Mouse (Mus musculus) left cerebral cortex, adult 9 months (tissue): ENCODE measurements around the gene Gabbr2.
A peak's percentile ranks its signal among the peaks of the same experiment; 100 is the strongest.
"Not testable (repeated sequence)": the region's sequence is repeated elsewhere in the genome, so short reads cannot be mapped to it uniquely, and the experiment has no call there.

Source experiments
- DNase-seq, 2 experiments: peaks; one replicate each; pipeline ENCODE4 v3.0.0; 2022; ENCODE audit warnings: low spot score in 2 of 2

Gene Gabbr2

DNA sequence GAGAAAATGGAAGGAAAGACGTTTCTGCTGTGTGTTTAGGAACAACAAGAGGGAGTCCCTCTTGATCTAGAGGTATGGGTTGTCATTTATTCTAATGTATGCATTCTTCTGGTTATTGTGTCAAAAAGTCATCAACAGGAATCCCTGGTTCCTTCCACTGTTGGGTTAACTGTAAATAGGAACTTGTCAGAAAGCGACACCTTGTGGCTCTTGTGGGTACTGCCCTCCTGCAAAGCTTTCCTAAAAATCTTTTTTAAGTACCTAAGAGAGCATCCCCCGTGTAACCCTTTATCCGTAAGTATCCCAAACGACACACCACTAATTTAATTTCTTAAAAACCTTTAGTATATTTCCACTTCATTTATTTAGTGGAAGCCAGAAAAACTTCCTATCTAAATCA lies 334.6 kb downstream of the Gabbr2 start:
- DNase-seq, result peak in 1 of 2 experiments; percentile 78

DNA sequence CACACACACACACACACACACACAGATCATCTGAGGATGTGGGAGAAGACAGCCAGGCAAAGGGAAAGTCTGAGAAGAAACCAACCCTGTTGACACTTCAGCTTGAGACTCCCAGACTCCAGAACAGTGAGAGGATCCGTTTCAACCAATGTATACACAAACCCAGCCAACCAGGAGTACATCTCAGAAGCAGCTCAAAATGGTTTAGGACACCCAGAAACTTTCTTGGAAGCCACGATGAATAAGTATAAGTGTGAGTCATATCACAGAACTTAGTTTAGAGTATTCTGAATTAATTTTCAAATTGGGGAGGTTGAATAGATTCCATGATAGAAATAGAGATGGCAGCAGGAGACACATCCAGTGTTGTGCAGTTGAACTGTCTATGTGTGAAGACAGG lies 335.7 kb downstream of the Gabbr2 start:
- DNase-seq, result no peak

DNA sequence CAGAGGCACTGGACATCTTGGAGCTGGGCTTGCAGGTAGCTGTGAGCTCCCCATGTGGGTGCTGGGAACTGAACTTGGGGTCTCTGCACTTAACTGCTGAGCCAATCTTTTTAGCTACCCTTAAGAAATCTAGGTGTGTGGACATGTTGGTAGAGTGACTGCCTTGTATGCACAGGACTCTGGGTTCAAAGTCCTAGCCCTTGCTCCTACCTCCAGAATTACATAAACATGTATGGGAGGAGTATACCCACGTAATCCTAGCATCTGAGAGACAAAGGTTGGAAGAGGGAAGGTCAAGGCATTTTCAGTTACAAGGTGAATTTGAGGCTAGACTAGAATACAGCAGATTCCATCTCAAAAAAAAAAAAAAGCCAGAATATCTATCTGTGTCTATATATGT lies 336.4 kb downstream of the Gabbr2 start:
- no peak for DNase-seq

DNA sequence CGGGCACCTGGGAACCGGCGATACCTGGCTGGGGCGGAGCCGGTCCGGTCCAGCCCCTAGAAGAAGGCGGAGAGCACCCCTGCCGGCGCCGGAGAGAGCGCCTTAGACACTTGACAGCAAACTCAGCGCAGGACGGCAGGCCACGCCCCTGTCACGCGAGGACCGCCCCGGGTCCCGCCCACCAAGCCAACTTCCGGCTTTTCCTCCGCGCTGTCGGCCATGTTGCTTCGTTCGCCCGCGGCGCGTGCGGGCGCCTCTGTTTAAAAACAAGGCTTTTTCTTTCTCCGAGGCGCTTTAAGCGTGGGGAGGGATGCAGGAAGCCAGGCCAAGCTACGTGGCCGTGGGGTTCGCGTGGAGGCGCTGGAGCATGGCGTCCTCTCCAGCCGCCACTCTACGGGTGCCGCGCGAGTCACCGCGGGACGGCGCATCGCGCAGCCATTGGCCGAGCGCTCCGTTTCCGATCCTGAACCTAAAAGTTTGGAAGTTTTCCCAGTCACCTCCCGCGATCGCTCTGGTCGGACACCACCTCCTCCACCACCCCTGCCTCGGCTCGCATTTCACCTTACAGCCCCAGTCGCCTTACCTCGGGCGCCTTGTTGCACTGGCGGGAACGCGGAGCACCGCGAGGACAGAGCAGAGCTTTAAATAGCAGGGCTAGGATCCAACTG lies 341.5 kb downstream of the Gabbr2 start, which contains the start of gene Tbc1d2:
Gene Tbc1d2, minus strand, starts transcription at position 124 of the 668 bp plus-strand sequence.
- peak; percentile 67 to 92 for DNase-seq

DNA sequence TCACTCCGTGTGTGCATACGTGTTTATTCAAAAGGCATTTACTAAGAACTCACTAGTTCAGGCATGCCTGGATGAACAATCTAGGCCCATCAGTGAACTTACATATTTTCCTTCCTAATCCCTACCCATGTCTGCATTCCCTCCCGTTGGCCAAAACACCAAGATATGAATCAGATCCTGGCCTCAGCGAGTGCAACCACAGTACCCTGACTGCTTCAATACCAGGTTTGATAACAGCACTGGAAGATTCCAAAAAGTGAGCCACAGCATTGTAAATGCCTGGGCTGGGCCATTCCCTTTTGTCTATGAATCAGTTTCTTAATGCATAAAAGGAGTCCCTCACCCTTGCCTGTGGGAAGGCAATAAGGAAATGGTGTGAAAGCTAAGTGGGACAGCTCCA lies 342.5 kb downstream of the Gabbr2 start:
- no peak for DNase-seq

DNA sequence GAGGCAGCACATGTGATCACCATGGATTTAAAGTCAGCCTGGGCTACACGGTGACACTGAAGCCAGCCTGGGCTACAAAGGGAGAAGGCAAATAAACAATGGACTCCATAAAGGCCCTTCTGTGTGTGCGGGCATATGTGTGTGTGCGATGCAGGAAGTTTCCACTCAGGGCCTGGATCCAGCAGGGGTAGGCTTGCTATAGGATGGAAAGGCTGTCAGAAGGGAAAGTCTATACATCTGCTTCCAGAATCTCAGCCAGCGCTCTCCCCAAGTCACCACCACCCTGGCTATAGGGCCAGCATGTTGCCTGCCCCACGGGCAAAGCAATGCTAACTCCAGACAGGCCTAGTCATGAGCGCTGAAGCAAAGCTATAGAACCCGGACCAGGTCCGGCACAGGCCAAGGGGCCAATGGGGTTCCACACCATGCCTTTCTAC lies 348.0 kb downstream of the Gabbr2 start:
- DNase-seq, result no peak

DNA sequence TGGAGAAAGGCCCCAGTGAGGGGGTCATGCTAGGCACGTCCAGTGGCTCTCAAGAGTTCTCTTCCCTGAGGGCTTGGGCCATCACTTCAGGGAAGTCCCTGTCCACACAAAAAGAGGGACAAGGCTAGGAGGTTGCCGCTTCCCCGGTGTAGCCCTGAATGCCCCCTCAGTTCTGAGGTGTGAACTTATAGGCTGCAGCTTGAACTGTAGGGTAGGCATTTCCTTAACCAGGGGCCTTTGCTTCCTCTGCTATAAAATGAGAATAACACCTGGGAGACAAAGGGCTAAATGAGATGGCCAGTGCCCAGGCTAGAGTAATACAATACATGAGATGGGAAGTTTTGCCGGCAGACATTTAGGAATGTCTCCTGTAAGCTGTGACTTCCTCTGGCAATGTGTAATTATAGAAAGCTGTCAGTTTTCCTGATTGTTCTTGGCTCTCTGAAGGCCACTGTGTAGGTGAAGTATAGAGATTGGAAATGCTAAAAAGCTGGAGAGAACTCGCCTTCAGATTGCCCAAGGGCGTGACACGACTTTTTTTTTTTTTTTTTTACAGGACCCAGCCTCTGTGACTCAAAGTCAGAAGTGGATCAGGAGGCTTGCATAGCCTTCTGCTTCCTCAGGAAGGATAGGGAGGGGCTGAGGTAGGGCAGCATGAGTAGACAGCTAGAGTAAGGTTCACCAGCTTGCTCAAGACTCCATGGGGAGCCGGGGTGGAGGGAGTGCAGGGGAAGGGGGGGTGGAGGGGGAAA lies 348.6 kb downstream of the Gabbr2 start:
- DNase-seq, result no peak

DNA sequence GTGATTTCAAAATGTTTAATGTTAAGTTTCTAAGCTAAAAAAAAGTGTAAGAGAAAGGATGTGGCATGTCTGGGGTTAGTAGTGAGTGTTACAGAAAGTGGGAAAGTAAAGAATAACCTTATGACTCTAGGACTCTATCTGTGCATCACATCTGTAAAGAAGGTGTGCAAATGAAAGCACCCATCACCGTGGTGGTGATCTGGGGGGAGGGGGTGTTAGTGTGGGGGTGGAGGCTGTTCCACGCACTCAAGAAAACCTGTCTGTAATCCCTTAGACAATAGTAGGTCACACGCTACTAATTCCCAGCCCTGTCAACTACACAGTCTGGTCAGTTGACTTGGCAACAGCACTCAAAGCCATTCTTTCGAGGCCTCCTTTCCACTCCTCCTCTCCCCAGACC lies 350.4 kb downstream of the Gabbr2 start:
- DNase-seq, result no peak

DNA sequence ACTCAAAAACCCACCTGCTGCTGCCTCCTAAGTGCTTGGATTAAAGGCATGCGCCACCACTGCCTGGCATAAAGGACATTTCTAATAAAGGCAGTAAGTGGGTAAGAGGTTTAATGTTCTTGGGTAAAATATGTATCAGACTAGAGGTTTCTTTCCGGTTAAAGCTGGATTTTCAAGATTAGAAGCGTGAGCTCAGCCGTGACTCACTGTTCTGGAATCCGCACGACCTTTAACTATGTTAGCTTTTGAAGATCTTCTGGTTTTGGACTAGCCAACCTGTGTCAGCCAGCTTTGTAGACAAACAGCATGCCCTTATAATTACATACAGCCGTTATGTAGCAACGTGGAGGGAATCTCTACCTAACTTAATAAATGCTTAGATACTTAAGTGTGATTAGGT lies 351.8 kb downstream of the Gabbr2 start:
- no peak for DNase-seq

DNA sequence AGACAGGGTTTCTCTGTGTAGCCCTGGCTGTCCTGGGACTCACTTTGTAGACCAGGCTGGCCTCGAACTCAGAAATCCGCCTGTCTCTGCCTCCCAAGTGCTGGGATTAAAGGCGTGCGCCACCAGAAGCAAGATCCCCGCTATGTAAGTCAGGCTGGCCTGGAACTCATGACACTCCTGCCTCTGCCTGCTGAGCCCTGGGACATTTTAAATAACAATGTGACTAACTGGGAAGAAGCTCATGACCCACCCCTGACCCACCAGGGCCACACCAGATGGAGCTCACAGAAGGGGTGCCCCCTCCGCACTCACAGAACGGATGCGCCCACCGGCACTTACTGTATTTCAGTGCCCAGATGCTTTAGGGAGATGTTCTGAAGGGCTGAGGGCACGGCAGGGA lies 354.4 kb downstream of the Gabbr2 start:
- not testable (repeated sequence) for DNase-seq

DNA sequence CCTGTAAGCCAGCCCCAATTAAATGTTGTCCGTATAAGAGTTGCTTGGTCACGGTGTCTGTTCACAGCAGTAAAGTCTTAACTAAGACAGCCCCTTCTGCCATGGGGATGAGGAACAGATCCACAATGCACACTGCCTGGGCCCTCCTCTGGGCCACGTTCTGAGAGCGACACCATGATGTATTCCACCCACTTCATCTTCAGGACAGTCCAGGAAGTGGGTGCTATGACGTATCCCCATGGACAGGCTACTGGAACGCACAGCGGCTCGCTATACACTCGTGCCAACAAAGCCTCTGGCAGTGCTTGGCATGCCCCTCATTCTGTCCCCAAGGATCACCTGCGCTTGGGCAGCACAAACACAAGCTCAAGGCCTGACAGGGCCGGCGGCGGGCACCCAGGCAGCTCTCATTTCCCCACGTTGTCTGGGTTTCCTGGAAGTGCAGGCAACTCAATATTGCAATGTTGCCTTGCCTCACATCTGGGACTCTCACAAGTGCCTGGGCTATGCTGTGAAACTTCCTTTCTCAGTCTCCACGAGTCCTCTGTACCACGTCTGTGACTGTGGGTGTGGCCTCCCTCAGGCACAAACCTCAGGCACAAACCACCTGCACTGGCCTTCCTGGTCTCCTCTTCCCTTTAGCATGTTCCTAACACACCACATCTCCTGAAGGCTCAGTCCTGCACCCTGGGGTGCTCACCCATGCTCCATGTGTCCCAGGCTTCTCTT lies 355.8 kb downstream of the Gabbr2 start:
- no peak for DNase-seq

DNA sequence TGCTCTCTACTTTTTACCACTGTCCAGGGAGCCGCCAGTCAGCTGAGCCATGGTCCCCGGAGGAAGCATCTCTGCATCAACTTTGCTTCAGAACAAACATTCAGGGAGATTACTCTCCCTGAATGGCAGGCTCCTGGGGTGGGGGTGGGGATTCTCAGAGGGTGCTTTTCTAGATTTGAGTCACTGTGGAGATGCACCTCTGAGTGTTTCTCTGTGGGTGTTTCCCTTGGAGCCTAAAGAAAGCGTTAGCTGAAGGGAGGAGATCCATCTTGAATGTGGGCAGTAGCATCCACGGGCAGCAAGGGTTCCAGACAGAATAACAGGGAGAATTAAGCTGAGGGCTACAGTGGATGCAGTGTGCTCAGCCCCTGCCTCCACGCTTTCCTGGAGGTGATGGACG lies 356.8 kb downstream of the Gabbr2 start:
- DNase-seq, result no peak

DNA sequence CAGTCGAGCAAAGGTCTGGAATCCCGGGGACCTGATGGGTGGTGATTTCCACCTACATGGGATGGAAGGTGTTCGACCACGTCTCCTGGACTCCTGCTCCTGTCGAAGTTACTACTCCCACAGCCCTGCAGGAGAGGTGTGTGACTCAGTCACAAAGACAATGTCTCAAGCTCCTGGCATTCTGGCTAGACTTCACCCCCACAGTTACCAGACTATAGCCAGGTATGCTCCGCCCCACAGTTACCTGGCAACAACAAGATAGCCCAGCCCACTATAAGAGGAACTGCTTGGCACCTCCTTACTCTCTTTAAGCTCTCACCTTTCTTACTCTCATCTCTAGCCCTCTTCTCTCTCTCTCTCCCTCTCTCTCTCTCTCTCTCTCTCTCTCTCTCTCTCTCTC lies 358.1 kb downstream of the Gabbr2 start:
- DNase-seq, result not testable (repeated sequence)

DNA sequence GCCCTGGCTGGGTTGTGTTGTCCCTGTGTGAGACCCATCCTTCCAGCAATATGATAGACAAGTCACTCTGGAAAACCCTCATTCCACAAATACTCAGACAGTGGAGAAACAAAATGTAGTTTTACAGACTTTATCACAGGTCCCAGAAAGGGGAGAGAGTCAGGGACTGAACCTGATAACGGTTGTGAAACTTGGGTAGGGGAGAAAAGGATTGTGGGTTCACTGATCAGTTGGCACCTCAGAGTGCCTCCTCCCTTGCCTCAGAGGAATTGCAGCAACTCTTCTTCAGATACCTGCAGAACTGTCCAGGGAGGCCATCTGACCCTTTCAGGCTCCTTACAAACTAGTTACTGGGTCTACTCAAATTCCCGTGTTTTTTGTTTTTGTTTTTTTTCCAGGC lies 359.2 kb downstream of the Gabbr2 start:
- no peak for DNase-seq

DNA sequence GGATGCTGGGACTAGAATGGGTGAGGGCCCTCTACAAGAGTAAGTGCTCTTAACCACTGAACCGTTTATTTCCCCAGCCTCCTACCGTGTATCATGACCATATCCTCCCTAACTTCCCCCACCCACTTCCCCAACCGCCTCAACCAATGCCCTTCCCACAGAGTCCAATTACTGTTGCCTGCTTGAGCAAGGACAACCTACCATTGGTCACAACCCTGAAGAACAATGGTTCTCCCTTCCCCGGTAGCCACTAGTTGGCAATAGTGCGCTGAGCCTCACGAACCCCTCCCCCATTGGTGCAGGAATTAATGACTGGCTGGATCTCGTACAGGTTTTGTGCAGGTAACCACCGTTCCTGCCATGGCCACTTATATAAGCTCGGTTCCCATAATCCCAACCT lies 361.3 kb downstream of the Gabbr2 start:
- DNase-seq, result no peak

DNA sequence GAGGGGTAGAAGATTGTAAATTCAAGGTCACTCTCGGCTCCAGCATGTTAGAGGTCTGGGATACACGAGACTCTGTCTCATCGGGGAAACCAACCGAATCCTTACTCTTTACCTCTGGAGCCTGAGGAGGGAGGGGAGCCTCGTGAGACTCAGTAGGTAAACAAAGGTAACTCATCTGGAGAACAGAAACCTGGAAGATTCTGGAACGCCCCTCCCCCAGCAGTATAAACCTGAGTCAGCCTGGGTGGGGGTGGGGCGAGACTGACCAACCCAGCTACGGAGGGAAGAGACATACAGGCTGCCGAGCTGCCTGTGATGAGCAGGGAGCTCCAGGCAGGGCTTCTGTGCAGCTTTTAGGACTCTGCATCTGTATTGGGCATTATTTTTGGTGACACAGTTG lies 362.8 kb downstream of the Gabbr2 start:
- DNase-seq, result no peak

DNA sequence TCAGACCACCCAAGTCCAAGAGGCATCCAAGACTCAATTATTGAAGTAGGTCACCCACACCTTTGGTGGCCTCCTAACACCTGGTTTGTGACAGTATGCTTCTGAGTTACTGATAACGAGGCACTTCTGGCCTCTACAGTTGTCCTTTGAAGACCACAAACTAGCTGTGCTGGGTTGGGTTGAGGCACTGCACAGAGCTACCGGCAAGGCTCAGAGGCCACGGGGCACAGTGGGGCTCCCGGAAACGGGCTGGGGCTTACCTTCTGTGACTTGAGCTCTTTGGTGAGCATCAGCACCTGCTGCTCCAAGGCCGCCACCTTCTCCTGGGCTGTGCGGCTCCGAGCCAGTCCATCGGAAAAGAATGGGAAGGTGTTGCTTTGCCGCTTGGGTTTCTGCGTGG lies 363.6 kb downstream of the Gabbr2 start:
- DNase-seq, result no peak

DNA sequence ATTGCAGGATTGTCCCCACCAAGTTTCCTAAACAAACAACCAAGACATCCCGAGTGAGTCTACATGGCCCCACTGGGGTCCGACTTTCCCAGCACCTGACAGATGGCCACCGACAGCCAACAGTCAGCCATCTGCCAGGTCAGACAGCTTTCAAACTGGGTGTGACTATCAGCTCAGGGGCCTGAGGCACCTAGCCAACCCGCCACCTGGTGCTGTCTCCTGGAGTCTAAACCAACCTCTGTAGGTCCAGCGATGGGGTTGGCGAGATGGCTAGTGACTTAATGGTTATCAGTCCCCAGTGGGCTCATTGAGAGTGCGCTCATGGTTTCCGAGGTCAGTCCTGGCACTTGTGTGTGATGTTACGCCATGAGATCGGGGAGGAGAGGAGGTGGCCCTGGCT lies 366.6 kb downstream of the Gabbr2 start:
- no peak for DNase-seq

DNA sequence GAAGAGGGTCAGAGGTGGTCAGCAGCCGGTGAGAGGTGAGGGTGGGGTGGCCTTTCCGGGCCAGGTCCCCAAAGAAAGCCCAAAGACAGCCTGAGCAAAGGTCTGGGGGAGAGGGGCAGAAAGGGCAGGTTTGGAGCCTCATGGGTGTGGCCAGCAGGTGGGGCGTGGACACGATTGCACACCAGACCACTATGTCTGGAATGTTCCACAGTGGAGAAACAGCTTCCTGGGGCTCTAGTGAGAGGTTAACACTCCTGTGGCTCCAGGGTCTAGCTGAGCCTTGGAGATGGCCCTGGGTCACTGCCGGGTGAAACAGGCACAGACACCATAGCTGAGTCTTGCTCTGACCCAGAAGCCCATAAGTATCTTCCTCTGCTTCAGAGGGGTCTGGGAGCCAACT lies 368.7 kb downstream of the Gabbr2 start:
- DNase-seq, result no peak

DNA sequence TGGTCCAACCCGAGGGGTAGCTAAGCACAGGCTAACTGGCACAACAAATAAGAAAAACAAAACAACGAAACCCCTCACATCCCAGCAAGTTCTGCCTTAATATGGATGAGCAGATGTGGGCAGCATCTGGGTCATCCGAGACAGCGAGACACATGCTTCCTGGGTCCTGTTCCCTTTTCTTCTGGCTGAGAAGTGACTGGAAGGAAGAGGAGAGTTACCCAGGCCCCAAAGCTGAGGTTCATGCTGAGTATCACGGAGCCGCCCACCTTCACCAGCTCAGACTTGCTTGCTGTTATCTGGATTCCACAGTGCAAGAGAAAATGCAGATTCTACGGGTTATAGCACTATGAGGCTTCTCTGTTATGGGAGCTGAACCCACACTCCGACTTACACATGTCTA lies 370.7 kb downstream of the Gabbr2 start:
- no peak for DNase-seq

DNA sequence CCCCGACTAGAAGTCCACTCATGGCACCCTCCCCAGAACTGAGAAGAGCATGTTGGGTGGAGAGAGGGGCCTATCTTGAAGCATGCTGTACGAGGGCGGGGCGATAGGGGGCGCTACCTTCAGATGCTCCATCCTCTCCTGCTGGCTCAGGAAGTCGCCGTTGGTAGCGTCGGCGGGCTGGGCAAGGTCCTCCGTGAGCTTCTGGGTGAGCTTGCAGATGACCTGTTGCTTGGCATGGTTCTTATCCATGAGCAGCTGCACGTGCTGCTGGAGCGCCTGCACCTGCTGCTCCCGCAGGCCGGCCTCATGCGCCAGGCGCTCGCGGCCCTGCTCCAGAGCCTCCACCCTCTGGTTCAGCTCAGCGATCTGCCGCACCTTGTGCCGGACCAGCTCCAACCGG lies 371.3 kb downstream of the Gabbr2 start:
- no peak for DNase-seq

DNA sequence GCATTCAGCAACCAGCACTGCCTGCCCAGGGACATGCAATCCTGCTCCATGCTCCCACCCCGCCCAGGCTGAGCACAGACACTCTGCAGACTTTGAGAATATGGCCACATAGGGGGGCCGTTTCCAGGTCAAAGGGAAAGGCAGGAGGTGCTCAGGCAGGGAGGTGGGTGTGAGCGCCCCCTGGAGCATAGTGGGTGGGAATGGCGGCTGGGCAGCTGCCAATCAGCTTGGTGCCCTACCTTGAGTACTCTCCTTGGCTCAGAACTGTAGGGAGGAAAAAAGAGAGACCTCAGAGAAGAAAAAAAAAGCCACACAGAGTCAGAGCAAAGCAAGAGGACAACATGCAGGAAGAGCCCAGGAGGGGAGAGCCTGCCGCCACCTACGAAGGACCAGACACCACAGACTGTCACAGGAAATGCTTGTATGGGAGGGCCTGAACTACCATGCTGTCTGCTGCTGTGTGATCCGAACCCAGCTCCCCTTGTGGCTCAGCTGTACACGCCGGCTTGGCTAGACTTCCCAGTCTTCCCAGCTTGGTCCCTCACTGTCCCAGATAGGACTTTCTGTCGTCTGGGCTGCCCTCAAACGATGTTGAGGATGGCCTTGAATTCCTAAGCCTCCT lies 373.4 kb downstream of the Gabbr2 start:
- DNase-seq, result no peak
